Mouse (Mus musculus): ENCODE measurements around the gene Dgkh.

- TF ChIP-seq CTCF (conservative IDR thresholded peaks at IDR 0.05; ENCODE audit: low read length) (no peak), NANOG (IDR thresholded peaks at IDR 0.05; ENCODE audit: borderline replicate concordance, low read length) (no peak), POU5F1 (IDR thresholded peaks at IDR 0.05; ENCODE audit: borderline replicate concordance, low read length) (no peak)
Observed at GRCm38 (mm10) chr14:78510713-78511112, 221.9 kb downstream of the Dgkh start.
